Mouse (Mus musculus) embryonic facial prominence, embryonic 10.5 days (tissue): ENCODE data around the gene Olfr1369-ps1. TPM values are rescaled to one million over a fixed set of nuclear protein-coding genes. Genes with fewer than 3 reads are reported as not detected.

Experiments used
- DNase-seq: peaks from one replicate; pipeline ENCODE4 v3.0.0-alpha.2; 2017; ENCODE audit warnings: low spot score
- H3K27ac ChIP-seq: fragments of 300-500 bp; sonication (generic); replicated peaks from 2 replicates; pipeline ENCODE4 v1.5.1; 2016; ENCODE audit warnings: mild to moderate bottlenecking
- H3K27me3 ChIP-seq: fragments of 300-500 bp; sonication (generic); replicated peaks from 2 replicates; pipeline ENCODE4 v1.6.1; 2016; ENCODE audit warnings: low read depth, mild to moderate bottlenecking; ENCODE audit not compliant: poor library complexity, severe bottlenecking
- H3K36me3 ChIP-seq: fragments of 300-500 bp; sonication (generic); replicated peaks from 2 replicates; pipeline ENCODE4 v1.6.1; 2016; ENCODE audit warnings: mild to moderate bottlenecking, moderate library complexity
- H3K4me1 ChIP-seq: fragments of 300-500 bp; sonication (generic); 2 replicates; pipeline ENCODE4 v1.6.1; 2016
- H3K4me3 ChIP-seq: fragments of 300-500 bp; sonication (generic); 2 replicates; pipeline ENCODE4 v1.5.1; 2016; ENCODE audit warnings: mild to moderate bottlenecking, moderate library complexity
- H3K9me3 ChIP-seq: fragments of 300-500 bp; sonication (generic); 2 replicates; pipeline ENCODE4 v1.6.1; 2016; ENCODE audit warnings: mild to moderate bottlenecking
- WGBS: fragments of 180-500 bp; shearing (Covaris S2); methylation state at CpG from one replicate; pipeline ENCODE4 v1.1.7; 2016; 5-methylcytosine and 5-hydroxymethylcytosine counted together
- polyA plus RNA-seq: library from polyadenylated mRNA; unstranded; fragments of >200 nt; fragmentation: Nextera tagmentation; extraction: Ambion mirVana; gene quantifications from 2 replicates; pipeline ENCODE4 v1.2.1, GENCODE M21; 2016

Gene Olfr1369-ps1
- polyA plus RNA-seq, 1 experiment from 2014 or later: 0.09 TPM

DNA sequence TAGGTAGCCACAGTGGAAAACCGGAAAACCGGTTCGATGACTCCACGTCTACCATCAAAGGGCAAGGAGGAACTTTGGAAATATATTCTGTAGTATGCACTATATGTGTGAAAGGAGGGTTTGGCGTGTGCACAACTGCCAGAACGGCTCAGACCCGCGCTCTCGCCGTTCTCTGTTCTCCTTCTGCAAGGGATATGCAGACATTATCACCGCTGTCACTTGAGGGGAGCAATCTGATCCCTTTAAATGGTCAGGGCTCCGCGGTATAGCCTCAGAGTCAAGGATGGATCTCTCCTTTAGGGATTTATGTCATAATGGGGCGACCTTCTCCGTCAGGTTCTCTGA lies 48.2 kb downstream of the Olfr1369-ps1 start:
- peak; percentile 41 for DNase-seq
- WGBS: under 1% methylated on average over 15 of the region's 15 CpGs
- Histone ChIP-seq H3K9me3 (no peaks in the 10 kb centered on the region), H3K4me1 (peaks cover 13% of the 10 kb centered on the region), H3K36me3 (no peaks in the 10 kb centered on the region), H3K4me3 (peak overlapping the region; percentile 63), H3K27me3 (no peaks in the 10 kb centered on the region), H3K27ac (no peak overlapping the region)

DNA sequence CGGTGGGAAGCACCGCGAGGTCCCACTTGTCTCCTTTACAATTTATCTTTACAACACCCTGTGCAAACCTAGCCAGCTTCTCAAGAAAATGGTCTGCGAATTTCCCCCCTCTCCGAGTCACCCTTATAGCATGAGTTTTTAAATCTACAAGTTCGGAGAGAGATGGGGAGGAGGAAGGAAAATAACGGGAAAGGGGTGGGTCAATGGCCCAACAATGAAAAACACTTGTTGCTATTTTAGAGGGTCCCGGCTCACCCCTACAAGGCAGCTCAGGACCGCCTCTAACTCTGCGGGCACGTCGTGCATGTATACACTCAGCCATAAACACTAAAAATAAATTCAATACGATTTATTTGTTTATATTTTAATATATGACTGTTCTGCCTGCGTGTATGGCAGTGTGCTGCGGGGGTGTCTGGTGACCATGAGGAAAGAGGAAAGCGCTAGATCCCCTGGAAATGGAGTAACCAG lies 48.8 kb downstream of the Olfr1369-ps1 start:
- H3K9me3 ChIP-seq: no peaks in the 10 kb centered on the region
- H3K4me3 ChIP-seq: peak overlapping the region; percentile 63
- peaks cover 13% of the 10 kb centered on the region for H3K4me1 ChIP-seq
- H3K27ac ChIP-seq: no peak overlapping the region
- DNase-seq: peak; percentile 38
- H3K27me3 ChIP-seq: no peaks in the 10 kb centered on the region
- H3K36me3 ChIP-seq: no peaks in the 10 kb centered on the region
- under 1% methylated on average over 16 of the region's 16 CpGs for WGBS

DNA sequence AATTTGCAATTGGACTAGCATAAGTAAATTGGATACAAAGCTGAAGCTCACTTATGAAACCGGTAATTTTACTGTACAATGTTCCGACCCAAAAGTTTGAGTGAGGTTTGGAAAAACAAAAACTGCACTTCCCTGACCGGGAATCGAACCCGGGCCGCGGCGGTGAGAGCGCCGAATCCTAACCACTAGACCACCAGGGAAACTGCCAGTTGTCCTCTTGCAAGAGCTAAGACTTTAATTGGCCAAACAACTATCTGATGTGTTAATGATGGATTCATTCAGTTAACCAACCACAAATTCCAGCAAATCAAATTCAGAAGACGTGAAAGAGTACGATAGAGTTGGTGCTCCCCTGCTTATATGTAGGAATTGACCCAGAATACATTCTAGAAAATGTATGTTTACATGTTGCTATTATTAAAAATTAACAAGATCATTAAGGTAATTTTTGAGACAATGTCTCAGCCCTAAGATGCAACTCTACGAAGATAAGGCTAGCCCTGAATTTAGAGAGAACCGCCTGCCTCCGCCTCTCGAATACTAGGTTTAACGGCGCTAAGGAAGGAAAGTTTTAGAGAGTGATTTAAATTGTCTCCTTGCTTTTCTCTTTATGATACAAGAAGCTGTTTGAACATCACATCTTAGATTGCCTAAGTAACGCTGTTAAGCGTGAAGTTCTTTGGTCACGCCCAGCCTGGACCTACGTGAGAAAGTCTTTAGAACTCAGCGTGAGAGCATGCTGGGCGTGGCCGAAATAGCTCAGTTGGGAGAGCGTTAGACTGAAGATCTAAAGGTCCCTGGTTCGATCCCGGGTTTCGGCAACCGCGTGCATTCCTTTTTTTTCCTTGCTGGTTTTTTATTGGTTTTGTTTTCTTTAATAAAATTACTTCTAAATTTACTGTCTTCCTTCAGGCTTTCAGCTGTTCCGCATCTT lies 49.6 kb downstream of the Olfr1369-ps1 start:
- DNase-seq: peak; percentile 91
- Histone ChIP-seq H3K27ac (no peak overlapping the region), H3K27me3 (no peaks in the 10 kb centered on the region), H3K36me3 (no peaks in the 10 kb centered on the region), H3K4me3 (peak overlapping the region; percentile 63), H3K9me3 (no peaks in the 10 kb centered on the region), H3K4me1 (peaks cover 13% of the 10 kb centered on the region)
- under 1% methylated on average over 32 of the region's 32 CpGs for WGBS

- H3K27ac ChIP-seq: no peak overlapping the region
- peak overlapping the region; percentile 63 for H3K4me3 ChIP-seq
These were observed 50.3 kb downstream of the Olfr1369-ps1 start for GRCm38 (mm10) chr13:21161591-21161990.

DNA sequence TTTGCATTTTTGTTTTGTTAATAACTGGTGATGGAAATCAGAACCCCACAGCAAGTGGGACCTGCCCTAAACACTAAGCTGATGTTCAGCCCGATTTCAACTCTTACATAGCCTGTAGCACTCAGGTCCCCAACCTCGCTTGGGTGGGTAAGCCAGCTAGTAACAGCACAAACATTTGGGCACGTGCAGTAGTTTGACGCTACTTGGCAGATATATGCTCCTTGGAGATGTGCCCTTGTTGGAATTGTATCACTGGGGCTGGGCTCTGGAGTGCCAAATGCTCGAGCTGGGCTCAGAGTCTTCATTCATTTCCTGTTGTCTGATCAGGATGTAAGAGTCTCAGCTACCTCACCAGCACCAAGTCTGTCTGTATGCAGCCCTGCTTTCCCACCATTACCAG lies 51.3 kb downstream of the Olfr1369-ps1 start:
- Histone ChIP-seq H3K27me3 (no peaks in the 10 kb centered on the region), H3K36me3 (no peaks in the 10 kb centered on the region), H3K27ac (no peak overlapping the region), H3K4me1 (peaks cover 13% of the 10 kb centered on the region), H3K9me3 (no peaks in the 10 kb centered on the region), H3K4me3 (no peak overlapping the region)
- 56% methylated on average over 5 of the region's 5 CpGs for WGBS
- no peak for DNase-seq

More at GRCm38 (mm10) chr13:21161591-21161990, 50.3 kb downstream of the Olfr1369-ps1 start:
- Histone ChIP-seq H3K27me3 (no peaks in the 10 kb centered on the region), H3K4me1 (peaks cover 13% of the 10 kb centered on the region), H3K36me3 (no peaks in the 10 kb centered on the region), H3K9me3 (no peaks in the 10 kb centered on the region)
- DNase-seq: no peak
- WGBS: 55% methylated on average over 2 of the region's 2 CpGs

- Histone ChIP-seq H3K36me3 (no peaks in the 10 kb centered on the region), H3K27ac (no peak overlapping the region), H3K4me1 (peaks cover 12% of the 10 kb centered on the region), H3K9me3 (no peaks in the 10 kb centered on the region), H3K4me3 (peak overlapping the region; percentile 65), H3K27me3 (no peaks in the 10 kb centered on the region)
- 1% methylated on average over 27 of the region's 27 CpGs for WGBS
- peak; percentile 80 for DNase-seq
These were observed 55.9 kb downstream of the Olfr1369-ps1 start for GRCm38 (mm10) chr13:21166936-21167909.

GRCm38 (mm10) chr13:21167910-21168300 lies 56.6 kb downstream of the Olfr1369-ps1 start:
- WGBS: under 1% methylated on average over 8 of the region's 8 CpGs
- DNase-seq: peak; percentile 36
- peak overlapping the region; percentile 65 for H3K4me3 ChIP-seq
- H3K27me3 ChIP-seq: no peaks in the 10 kb centered on the region
- H3K36me3 ChIP-seq: no peaks in the 10 kb centered on the region
- peaks cover 12% of the 10 kb centered on the region for H3K4me1 ChIP-seq
- no peaks in the 10 kb centered on the region for H3K9me3 ChIP-seq
- H3K27ac ChIP-seq: no peak overlapping the region

- H3K4me3 ChIP-seq: peak overlapping the region; percentile 65
- no peaks in the 10 kb centered on the region for H3K27me3 ChIP-seq
- no peaks in the 10 kb centered on the region for H3K36me3 ChIP-seq
- H3K27ac ChIP-seq: no peak overlapping the region
- WGBS: under 1% methylated on average over 16 of the region's 16 CpGs
- peak; percentile 52 for DNase-seq
- H3K4me1 ChIP-seq: peaks cover 17% of the 10 kb centered on the region
- no peaks in the 10 kb centered on the region for H3K9me3 ChIP-seq
These were observed 57.2 kb downstream of the Olfr1369-ps1 start for GRCm38 (mm10) chr13:21168371-21169011.

Other genes starting within 250 kb of the Olfr1369-ps1 start
- not detected in 2 replicates for gene Olfr1370, start 36.5 kb upstream of the Olfr1369-ps1 start, polyA plus RNA-seq
- not detected in 2 replicates for gene Olfr263, start 18.2 kb downstream of the Olfr1369-ps1 start, polyA plus RNA-seq
- gene Olfr1368, start 34.4 kb downstream of the Olfr1369-ps1 start, polyA plus RNA-seq: not detected in 2 replicates
- gene Trim27, start 68.0 kb downstream of the Olfr1369-ps1 start, polyA plus RNA-seq: 180 and 191 TPM in 2 replicates
- gene Gpx5, start 181.2 kb downstream of the Olfr1369-ps1 start, polyA plus RNA-seq: not detected in 2 replicates
- 0.24 and 0.36 TPM in 2 replicates for gene Gpx6, start 200.6 kb downstream of the Olfr1369-ps1 start, polyA plus RNA-seq
- not detected in 2 replicates for gene Olfr1367, start 235.4 kb downstream of the Olfr1369-ps1 start, polyA plus RNA-seq